In genomic region chr2:180861561-180861960, GRCm38 (mm10) we compare ENCODE assay signal across 11 mouse cellular contexts. TPM values are rescaled to one million over a fixed set of nuclear protein-coding genes. Genes with fewer than 3 reads are reported as not detected.
DNase-seq lines count a peak whose midpoint lies in the region; ATAC-seq and TF ChIP-seq lines count a peak whose summit lies in the region.
"Had no signal": no experiment of that assay in that cellular context is flagged by ENCODE, and none has a peak within 500 bp of the region (broad histone marks: within the 10 kb centered on the region; RNA-seq: fewer than 3 reads in every experiment).

No protein-coding gene starts in this region.

- H3K4me2 ChIP-seq in hindbrain, embryonic 16.5 days (ENCODE audit: low read length), result no peak overlapping the region
- H3K4me2 ChIP-seq in liver, embryonic 12.5 days, result no peak overlapping the region

- TF ChIP-seq CTCF in kidney, adult 2 months (conservative IDR thresholded peaks at IDR 0.05; ENCODE audit: insufficient read depth, insufficient read length, low read depth, low read length), result no peak

- DNase-seq in left cerebral cortex, adult 18-20 months (ENCODE audit: low spot score in 2 of 2), result peak; percentile 34 to 38
- no peak for DNase-seq in left cerebral cortex, adult 11 months (ENCODE audit: low spot score)
- DNase-seq in left cerebral cortex, postnatal 36 days (ENCODE audit: low spot score in 2 of 2), result peak; percentile 21 to 33
- DNase-seq in right cerebral cortex, postnatal 36 days (ENCODE audit: low spot score in 2 of 2), result peak; percentile 16 to 36
- DNase-seq in kidney, adult 2 months, result no peak
- no peak for DNase-seq in urinary bladder, postnatal 10 days (ENCODE audit: low spot score)
- DNase-seq: heart, postnatal 36 days; kidney, postnatal 4 days; retina, postnatal 1 day had no signal

- peak overlapping the region; percentile 66 for H3K27ac ChIP-seq in hindbrain, embryonic 16.5 days (ENCODE audit: low read depth, low read length)
- no peak overlapping the region for H3K27ac ChIP-seq in liver, embryonic 12.5 days
- H3K27ac ChIP-seq in kidney, adult 2 months (ENCODE audit: insufficient read depth, low read depth, low read length), result no peak overlapping the region

- H3K4me3 ChIP-seq in hindbrain, embryonic 16.5 days (ENCODE audit: low read length), result no peak overlapping the region
- no peak overlapping the region for H3K4me3 ChIP-seq in liver, embryonic 12.5 days
- H3K4me3 ChIP-seq in kidney, adult 2 months (ENCODE audit: insufficient read depth, low read depth, low read length), result no peak overlapping the region

- no peaks in the 10 kb centered on the region for H3K9me3 ChIP-seq in hindbrain, embryonic 16.5 days (ENCODE audit: control insufficient read depth, low read length)
- no peaks in the 10 kb centered on the region for H3K9me3 ChIP-seq in liver, embryonic 12.5 days (replicated peaks)

- TF ChIP-seq POLR2A in kidney, adult 2 months (IDR thresholded peaks at IDR 0.05; ENCODE audit: low read depth, low read length), result no peak

- WGBS in hindbrain, embryonic 16.5 days, result 48% methylated on average over 12 of the region's 12 CpGs
- WGBS in liver, embryonic 12.5 days (ENCODE audit: insufficient replicate concordance), result 77% methylated on average over 12 of the region's 12 CpGs
- WGBS in kidney, adult 2 months, result 82% methylated on average over 12 of the region's 12 CpGs

- ATAC-seq in hindbrain, embryonic 16.5 days, result 0 out of 2 replicates have a peak, but pooled peaks have one; percentile 15
- no peak for ATAC-seq in liver, embryonic 12.5 days

- H3K27me3 ChIP-seq in hindbrain, embryonic 16.5 days (replicated peaks; ENCODE audit: control insufficient read depth, insufficient read depth, low read length), result 0 out of 2 replicates have a peak, but pooled peaks cover 4% of the 10 kb centered on the region
- peaks cover 11% of the 10 kb centered on the region; the same call in 1 of the 2 replicates for H3K27me3 ChIP-seq in liver, embryonic 12.5 days (replicated peaks)
- H3K27me3 ChIP-seq in kidney, adult 2 months (replicated peaks; ENCODE audit: control insufficient read depth, insufficient read depth, low read length), result no peaks in the 10 kb centered on the region

- H3K9ac ChIP-seq in hindbrain, embryonic 16.5 days (ENCODE audit: low read depth, low read length), result peak overlapping the region; percentile 17; the same call in 1 of the 2 replicates
- H3K9ac ChIP-seq in liver, embryonic 12.5 days, result no peak overlapping the region

- H3K36me3 ChIP-seq in hindbrain, embryonic 16.5 days (ENCODE audit: control insufficient read depth, insufficient read depth, low read length), result no peaks in the 10 kb centered on the region
- no peaks in the 10 kb centered on the region for H3K36me3 ChIP-seq in liver, embryonic 12.5 days
- H3K36me3 ChIP-seq in kidney, adult 2 months (ENCODE audit: control insufficient read depth, insufficient read depth, low read length), result no peaks in the 10 kb centered on the region

- intact Hi-C loops in left cerebral cortex, postnatal 36 days (cut with DNase I), result no loop called here

- H3K4me1 ChIP-seq in hindbrain, embryonic 16.5 days (ENCODE audit: control insufficient read depth, insufficient read depth, low read depth, low read length), result peaks cover 10% of the 10 kb centered on the region; the same call in 1 of the 2 replicates
- no peaks in the 10 kb centered on the region for H3K4me1 ChIP-seq in liver, embryonic 12.5 days
- H3K4me1 ChIP-seq in kidney, adult 2 months (ENCODE audit: control insufficient read depth, insufficient read depth, low read length), result no peaks in the 10 kb centered on the region

RNA-seq across cellular contexts. Expression of gene Ythdf1, which starts 59.2 kb away (rescaled TPM):
- 10 to 100 TPM; 59.0 to 59.7 TPM for total RNA-seq in left cerebral cortex, adult 18-20 months (2021)
- polyA plus RNA-seq in hindbrain, embryonic 16.5 days (2015; fragmentation: Nextera tagmentation; extraction: Ambion mirVana), result 12.0 and 33.7 TPM in 2 replicates
- total RNA-seq in left cerebral cortex, postnatal 36 days (2021), result 10 to 100 TPM; 54.1 to 56.8 TPM
- 42.3 and 42.6 TPM in 2 replicates for polyA plus RNA-seq in liver, embryonic 12.5 days (2016; fragmentation: Nextera tagmentation; extraction: Ambion mirVana)
- 33.9 and 34.8 TPM in 2 replicates for polyA plus RNA-seq in kidney, adult 2 months (2012; rRNA removed)

Comparison
In these comparisons a context has a peak if more than half of its experiments do, and no peak if none do; other contexts are left out.
1. DNase-seq: peak in left cerebral cortex, adult 18-20 months (2 of 2), left cerebral cortex, postnatal 36 days (2 of 2) and right cerebral cortex, postnatal 36 days (2 of 2); none in left cerebral cortex, adult 11 months (single experiment), kidney, adult 2 months (single experiment) and urinary bladder, postnatal 10 days (single experiment).